ENCODE assay signal across 8 mouse cellular contexts in the genomic region with DNA sequence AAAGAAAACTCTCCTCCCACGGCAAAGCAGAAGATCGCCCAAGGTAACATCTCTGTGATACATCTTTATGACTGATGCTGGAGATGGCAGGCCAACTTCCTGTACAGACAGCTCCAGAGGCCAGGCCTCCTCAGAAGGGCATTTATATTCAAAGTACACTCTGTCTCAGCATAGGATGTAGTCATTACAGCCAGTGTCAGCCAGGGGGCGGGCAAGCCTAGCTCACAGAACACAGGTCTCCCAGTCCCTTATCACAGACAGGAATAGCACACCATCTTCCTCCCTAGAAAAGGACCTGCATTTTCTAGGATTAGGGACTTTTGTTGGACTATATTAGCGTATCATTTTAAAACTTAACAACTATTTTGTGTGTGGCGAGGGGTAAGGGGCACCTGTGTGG. TPM values are rescaled to one million over a fixed set of nuclear protein-coding genes. Genes with fewer than 3 reads are reported as not detected.
DNase-seq lines count a peak whose midpoint lies in the region; ATAC-seq and TF ChIP-seq lines count a peak whose summit lies in the region.

No protein-coding gene starts in this region.

- no peak overlapping the region for H3K9ac ChIP-seq in MEL (ENCODE audit: control insufficient read depth, low read depth, low read length, poor library complexity, severe bottlenecking)
- H3K9ac ChIP-seq in forebrain, embryonic 16.5 days (replicated peaks; ENCODE audit: low read depth, low read length): no peak overlapping the region
- H3K9ac ChIP-seq in lung, embryonic 16.5 days (ENCODE audit: low read length): no peak overlapping the region

- no peak for TF ChIP-seq POLR2A in MEL (IDR thresholded peaks at IDR 0.05; ENCODE audit: control insufficient read depth in 1 of 2, insufficient read depth in 1 of 2, low read depth in 1 of 2, low read length in 2 of 2, poor library complexity in 1 of 2)

- TF ChIP-seq RAD21 in MEL (IDR thresholded peaks at IDR 0.05; ENCODE audit: low read depth, low read length): peak; percentile 73

- no peaks in the 10 kb centered on the region for H3K27me3 ChIP-seq in MEL (ENCODE audit: control insufficient read depth in 1 of 2, insufficient read depth in 2 of 2, low read length in 2 of 2)
- H3K27me3 ChIP-seq in forebrain, embryonic 16.5 days (replicated peaks; ENCODE audit: control insufficient read depth, insufficient read depth, low read length): no peaks in the 10 kb centered on the region
- H3K27me3 ChIP-seq in lung, embryonic 16.5 days (ENCODE audit: control insufficient read depth, insufficient read depth, low read depth, low read length): no peaks in the 10 kb centered on the region

- no peak overlapping the region for H3K4me3 ChIP-seq in MEL (ENCODE audit: control insufficient read depth in 1 of 2, insufficient read depth in 1 of 2, low read depth in 2 of 2, low read length in 2 of 2)
- H3K4me3 ChIP-seq in forebrain, embryonic 16.5 days (replicated peaks; ENCODE audit: low read length): no peak overlapping the region
- H3K4me3 ChIP-seq in layer of hippocampus, adult 2 months: no peak overlapping the region
- H3K4me3 ChIP-seq in lung, embryonic 16.5 days (ENCODE audit: low read length): no peak overlapping the region

- H3K79me2 ChIP-seq in MEL (ENCODE audit: control insufficient read depth, insufficient read depth, low read length, poor library complexity): no peaks in the 10 kb centered on the region

- no peaks in the 10 kb centered on the region for H3K9me3 ChIP-seq in MEL (replicated peaks; ENCODE audit: insufficient read depth, low read length)
- no peaks in the 10 kb centered on the region for H3K9me3 ChIP-seq in forebrain, embryonic 16.5 days (ENCODE audit: control insufficient read depth, low read length)
- H3K9me3 ChIP-seq in lung, embryonic 16.5 days (ENCODE audit: control insufficient read depth, low read length): no peaks in the 10 kb centered on the region

- peak; percentile 51 for DNase-seq in MEL (ENCODE audit: low read depth, low spot score)
- DNase-seq in cerebellum, adult 11 months: peak; percentile 66
- peak; percentile 89 for DNase-seq in heart, postnatal 4 days
- DNase-seq in layer of hippocampus, adult 2 months (ENCODE audit: low spot score in 2 of 2): peak; percentile 80 to 84
- peak; percentile 90 for DNase-seq in retina, embryonic 14.5 days (ENCODE audit: low spot score)
- DNase-seq in thymus, postnatal 25 days: peak; percentile 86

- H3K4me2 ChIP-seq in forebrain, embryonic 16.5 days (ENCODE audit: low read length): no peak overlapping the region
- no peak overlapping the region for H3K4me2 ChIP-seq in lung, embryonic 16.5 days (ENCODE audit: low read depth, low read length)

- TF ChIP-seq EP300 in MEL (IDR thresholded peaks at IDR 0.05; ENCODE audit: low read depth in 1 of 2, low read length in 2 of 2): no peak

- H3K27ac ChIP-seq in MEL (ENCODE audit: control insufficient read depth, low read depth, low read length): no peak overlapping the region
- no peak overlapping the region for H3K27ac ChIP-seq in forebrain, embryonic 16.5 days (ENCODE audit: low read length)
- H3K27ac ChIP-seq in layer of hippocampus, adult 2 months: no peak overlapping the region
- H3K27ac ChIP-seq in lung, embryonic 16.5 days (ENCODE audit: low read length): no peak overlapping the region

- no peaks in the 10 kb centered on the region for H3K36me3 ChIP-seq in MEL (ENCODE audit: control insufficient read depth in 1 of 2, insufficient read depth in 2 of 2, low read length in 2 of 2)
- no peaks in the 10 kb centered on the region for H3K36me3 ChIP-seq in forebrain, embryonic 16.5 days (ENCODE audit: control insufficient read depth, insufficient read depth)
- H3K36me3 ChIP-seq in lung, embryonic 16.5 days (ENCODE audit: control insufficient read depth, insufficient read depth, low read length): no peaks in the 10 kb centered on the region

- no peaks in the 10 kb centered on the region for H3K4me1 ChIP-seq in MEL (ENCODE audit: control insufficient read depth in 1 of 2, insufficient read depth in 2 of 2, low read length in 2 of 2)
- peaks cover 2% of the 10 kb centered on the region; the same call in 1 of the 2 replicates for H3K4me1 ChIP-seq in forebrain, embryonic 16.5 days (replicated peaks; ENCODE audit: control insufficient read depth, insufficient read depth, low read length)
- H3K4me1 ChIP-seq in lung, embryonic 16.5 days (replicated peaks; ENCODE audit: control insufficient read depth, insufficient read depth, low read length): no peaks in the 10 kb centered on the region; the same call in 1 of the 2 replicates

- peak; percentile 90 for ATAC-seq in forebrain, embryonic 16.5 days
- ATAC-seq in lung, embryonic 16.5 days (ENCODE audit: low read depth): peak; percentile 78

- 23% methylated on average over 5 of the region's 5 CpGs for WGBS in forebrain, embryonic 16.5 days
- 19% methylated on average over 5 of the region's 5 CpGs for WGBS in lung, embryonic 16.5 days

- TF ChIP-seq CTCF in MEL (IDR thresholded peaks at IDR 0.05 in 2 of 3, conservative IDR thresholded peaks at IDR 0.05 in 1 of 3; ENCODE audit: control insufficient read depth in 1 of 3, insufficient read depth in 1 of 3, low read depth in 2 of 3, low read length in 3 of 3, poor library complexity in 1 of 3, severe bottlenecking in 1 of 3): peak; percentile 45 to 76 (median 56); a peak in 5 of 6 replicates
- peak; percentile 97 for TF ChIP-seq CTCF in layer of hippocampus, adult 2 months (conservative IDR thresholded peaks at IDR 0.05)

TF ChIP-seq in MEL, 35 proteins besides CTCF, POLR2A, EP300 and RAD21:
- no peak for TF ChIP-seq GATA1 (IDR thresholded peaks at IDR 0.05; ENCODE audit: low read depth, low read length)
- TF ChIP-seq SMC3 (IDR thresholded peaks at IDR 0.05; ENCODE audit: low read depth, low read length): peak; percentile 78
- peak; percentile 45 for TF ChIP-seq ZC3H11A (IDR thresholded peaks at IDR 0.05; ENCODE audit: low read depth, low read length)

RNA-seq across cellular contexts. Expression of a gene that starts 46.4 kb away (rescaled TPM):
- 15.9 and 18.6 TPM in 2 replicates for total RNA-seq in MEL (2012; rRNA removed)
- 100 to 1,000 TPM in 1 of 2 experiments, 10 to 100 TPM in 1; 37.7 to 205 TPM for polyA plus RNA-seq in MEL (2012; ENCODE audit: insufficient read depth in 1 of 2, insufficient read length in 2 of 2, low read depth in 1 of 2, low replicate concordance in 2 of 2, missing spikeins in 1 of 2)
- polyA plus RNA-seq in forebrain, embryonic 16.5 days (2015; fragmentation: Nextera tagmentation; extraction: Ambion mirVana): 92.7 and 94.8 TPM in 2 replicates
- 10 to 100 TPM; 57.5 to 62.7 TPM for total RNA-seq in heart, postnatal 4 days (2021)
- total RNA-seq in layer of hippocampus, adult 2 months (2021): 10 to 100 TPM; 65.1 to 66.1 TPM
- 91.1 and 92.9 TPM in 2 replicates for polyA plus RNA-seq in lung, embryonic 16.5 days (2015; fragmentation: Nextera tagmentation; extraction: Ambion mirVana)

RNA-seq across cellular contexts. Expression of a gene that starts 46.6 kb away (rescaled TPM):
- total RNA-seq in MEL (2012; rRNA removed): 7.6 and 9.2 TPM in 2 replicates
- polyA plus RNA-seq in MEL (2012; ENCODE audit: insufficient read depth in 1 of 2, insufficient read length in 2 of 2, low read depth in 1 of 2, low replicate concordance in 2 of 2, missing spikeins in 1 of 2): 100 to 1,000 TPM in 1 of 2 experiments, 10 to 100 TPM in 1; 40.3 to 467 TPM
- 33.1 and 35.0 TPM in 2 replicates for polyA plus RNA-seq in forebrain, embryonic 16.5 days (2015; fragmentation: Nextera tagmentation; extraction: Ambion mirVana)
- under 1 TPM; 0.68 to 0.88 TPM for total RNA-seq in heart, postnatal 4 days (2021)
- 10 to 100 TPM; 79.7 to 81.8 TPM for total RNA-seq in layer of hippocampus, adult 2 months (2021)
- 9.9 and 11.7 TPM in 2 replicates for polyA plus RNA-seq in lung, embryonic 16.5 days (2015; fragmentation: Nextera tagmentation; extraction: Ambion mirVana)
